Mouse (Mus musculus): ENCODE measurements around the gene Etv5. TPM values are rescaled to one million over a fixed set of nuclear protein-coding genes. Genes with fewer than 3 reads are reported as not detected.

Etv5 gene
- polyA plus RNA-seq, 1 experiment = 92.8 TPM

DNA sequence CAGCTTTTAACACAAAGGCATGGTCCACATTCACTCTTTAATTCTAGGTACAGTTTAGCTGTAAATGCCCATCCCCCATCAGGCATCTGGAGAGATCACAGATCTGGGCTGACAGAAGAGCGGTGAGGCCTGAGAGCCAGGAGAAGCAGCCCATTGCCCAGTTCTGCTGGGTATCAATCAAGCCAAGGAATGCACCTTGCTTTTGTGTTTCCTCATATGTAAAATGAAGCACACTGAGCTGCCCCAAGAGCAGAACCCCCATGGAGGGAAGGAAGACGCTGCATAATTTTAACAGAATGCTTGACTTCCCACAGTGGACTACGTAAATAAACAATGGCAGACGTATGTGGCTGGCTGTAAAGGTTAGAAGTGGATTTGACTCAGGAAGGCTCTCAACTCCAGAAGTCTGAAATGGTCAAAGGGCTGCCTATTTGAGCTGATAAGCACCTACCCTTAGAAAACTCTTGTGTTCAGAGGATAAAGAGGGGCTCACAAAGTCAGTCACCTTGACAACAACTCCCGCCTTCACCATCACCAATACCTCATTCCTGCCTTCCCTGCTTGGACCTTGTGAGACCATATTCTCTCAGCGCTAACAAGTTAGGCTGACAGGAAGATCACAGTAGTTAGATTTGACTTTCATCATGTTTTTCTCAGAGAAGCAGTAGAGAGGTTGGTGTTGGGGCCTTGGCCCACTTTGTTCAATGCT lies 23.2 kb downstream of the Etv5 start:
- 66% methylated on average over 6 of the region's 6 CpGs for WGBS

DNA sequence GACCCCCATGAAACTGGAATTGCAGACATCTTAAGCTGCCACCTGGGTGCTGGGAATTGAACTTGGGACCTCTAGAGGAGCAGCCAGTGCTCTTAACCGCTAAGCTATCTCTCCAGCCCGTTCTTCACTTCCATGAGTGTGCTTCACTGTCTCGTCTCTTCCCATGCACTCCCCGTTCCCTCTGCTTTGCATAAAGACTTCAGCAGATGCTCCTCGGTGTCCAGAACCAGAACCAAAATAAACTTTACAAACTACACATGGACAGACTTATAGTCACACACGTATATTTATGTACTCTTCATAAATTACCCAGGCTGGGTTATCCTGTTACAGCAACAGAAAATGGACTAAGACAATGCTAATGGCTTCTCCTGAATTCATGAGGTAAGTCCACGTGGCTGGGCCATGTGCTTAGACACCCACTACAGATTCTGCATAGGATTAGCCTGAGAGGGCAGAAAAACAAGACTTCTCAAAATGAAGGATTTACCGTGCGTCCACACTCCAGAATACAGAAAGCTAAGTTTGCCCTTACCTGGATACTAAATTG lies 25.2 kb downstream of the Etv5 start:
- 77% methylated on average over 9 of the region's 9 CpGs for WGBS
- no peak for TF ChIP-seq POLR2A (IDR thresholded peaks at IDR 0.05; ENCODE audit: borderline replicate concordance, extremely low read depth, low read depth, low read length)
- TF ChIP-seq CTCF (IDR thresholded peaks at IDR 0.05; ENCODE audit: insufficient read depth, low read length) = no peak
- H3K4me3 ChIP-seq (replicated peaks; ENCODE audit: extremely low read depth, low read depth, low read length) = no peak overlapping the region
- no peak for DNase-seq
- no peaks in the 10 kb centered on the region for H3K4me1 ChIP-seq (ENCODE audit: control insufficient read depth, insufficient read depth, low read length)

More for the DNA sequence above, 23.2 kb downstream of the Etv5 start:
- DNase-seq = no peak
- Histone ChIP-seq H3K4me1 (ENCODE audit: control insufficient read depth, insufficient read depth, low read length) (no peaks in the 10 kb centered on the region; the same call in 1 of the 2 replicates), H3K4me3 (replicated peaks; ENCODE audit: extremely low read depth, low read depth, low read length) (no peak overlapping the region)
- TF ChIP-seq POLR2A (IDR thresholded peaks at IDR 0.05; ENCODE audit: borderline replicate concordance, extremely low read depth, low read depth, low read length) (no peak), CTCF (IDR thresholded peaks at IDR 0.05; ENCODE audit: insufficient read depth, low read length) (no peak)

DNA sequence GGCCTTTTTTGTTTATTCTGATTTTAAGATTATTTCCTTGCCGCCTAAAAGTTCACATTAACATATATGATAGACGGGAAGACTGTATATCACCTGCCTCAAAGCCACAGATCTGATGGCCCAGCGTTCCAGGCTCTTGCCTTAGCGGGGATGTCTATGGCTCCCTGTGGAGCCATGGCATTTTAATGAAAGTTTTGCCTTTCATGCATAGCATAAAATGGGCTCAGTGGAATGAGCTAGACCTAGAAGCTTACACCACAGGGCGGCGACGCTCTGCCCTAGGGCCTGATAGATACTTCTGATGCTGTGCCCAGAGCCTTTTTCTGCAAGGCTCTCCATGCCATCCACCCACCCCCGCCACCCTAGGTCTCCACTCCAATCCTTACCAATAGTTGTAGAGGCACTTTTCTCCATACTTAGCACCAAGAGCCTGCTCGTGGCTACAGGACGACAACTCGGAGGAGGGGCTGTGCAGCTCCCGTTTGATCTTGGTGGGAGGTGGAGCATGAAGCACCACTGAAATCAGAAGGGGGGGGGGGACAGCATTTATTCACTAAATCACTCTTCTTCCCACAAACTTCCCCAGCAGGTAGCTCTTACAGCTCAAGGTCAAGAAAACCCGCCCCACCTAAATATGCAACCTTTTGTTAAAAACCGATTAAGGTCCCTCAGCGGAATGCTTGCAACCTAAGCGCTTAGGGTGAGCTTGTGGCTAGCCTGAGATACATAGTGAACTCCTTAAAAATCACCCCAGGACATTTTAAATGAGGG lies 26.9 kb downstream of the Etv5 start:
- Histone ChIP-seq H3K4me1 (ENCODE audit: control insufficient read depth, insufficient read depth, low read length) (no peaks in the 10 kb centered on the region), H3K4me3 (replicated peaks; ENCODE audit: extremely low read depth, low read depth, low read length) (no peak overlapping the region)
- no peak for TF ChIP-seq POLR2A (IDR thresholded peaks at IDR 0.05; ENCODE audit: borderline replicate concordance, extremely low read depth, low read depth, low read length)
- no peak for TF ChIP-seq CTCF (IDR thresholded peaks at IDR 0.05; ENCODE audit: insufficient read depth, low read length)
- 69% methylated on average over 16 of the region's 16 CpGs for WGBS
- DNase-seq = no peak

DNA sequence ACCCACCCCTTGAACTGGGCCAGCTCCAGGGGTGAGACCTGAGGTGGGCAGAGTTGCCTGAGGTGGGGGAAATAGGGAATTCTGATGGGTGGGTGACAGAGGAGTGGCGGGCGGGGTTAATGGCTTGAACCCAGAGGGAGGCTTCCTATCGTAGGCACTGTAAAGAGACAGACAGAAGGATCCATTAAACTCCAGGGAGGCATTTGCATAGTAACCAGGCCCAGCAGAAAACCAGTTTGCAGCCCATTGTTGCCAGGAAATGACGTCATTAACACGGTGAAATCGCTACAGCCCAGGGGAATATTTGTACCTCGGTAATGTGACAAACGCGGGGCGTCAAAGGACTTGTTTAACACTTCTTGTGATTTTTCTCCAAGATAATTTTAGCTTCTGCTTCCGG lies 27.8 kb downstream of the Etv5 start:
- Histone ChIP-seq H3K4me1 (ENCODE audit: control insufficient read depth, insufficient read depth, low read length) (no peaks in the 10 kb centered on the region), H3K4me3 (replicated peaks; ENCODE audit: extremely low read depth, low read depth, low read length) (no peak overlapping the region)
- DNase-seq = no peak
- TF ChIP-seq CTCF (IDR thresholded peaks at IDR 0.05; ENCODE audit: insufficient read depth, low read length) (no peak), POLR2A (IDR thresholded peaks at IDR 0.05; ENCODE audit: borderline replicate concordance, extremely low read depth, low read depth, low read length) (no peak)
- WGBS = 38% methylated on average over 10 of the region's 11 CpGs

DNA sequence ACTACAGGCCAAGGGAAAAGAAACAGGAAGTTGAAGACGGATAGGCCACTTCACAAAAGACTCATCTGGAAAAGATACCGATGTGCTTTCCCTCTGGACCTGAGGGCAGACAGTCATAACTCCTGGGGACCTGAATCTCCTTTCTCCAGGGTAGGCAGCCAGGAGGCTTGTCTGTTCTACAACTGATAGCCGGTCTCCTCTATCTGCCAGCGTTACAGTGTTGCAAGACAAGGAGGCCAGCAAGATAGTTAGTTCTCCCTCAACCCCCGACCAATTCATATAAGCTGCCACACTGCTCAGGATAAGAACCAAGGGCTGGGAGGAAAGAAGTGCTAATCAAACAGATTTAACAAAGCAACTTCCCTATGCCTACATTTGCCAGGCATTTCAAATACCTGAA lies 29.5 kb downstream of the Etv5 start:
- Histone ChIP-seq H3K4me1 (ENCODE audit: control insufficient read depth, insufficient read depth, low read length) (peaks cover 7% of the 10 kb centered on the region), H3K4me3 (replicated peaks; ENCODE audit: extremely low read depth, low read depth, low read length) (no peak overlapping the region)
- DNase-seq = no peak
- WGBS = 57% methylated on average over 5 of the region's 5 CpGs
- TF ChIP-seq POLR2A (IDR thresholded peaks at IDR 0.05; ENCODE audit: borderline replicate concordance, extremely low read depth, low read depth, low read length) (no peak), CTCF (IDR thresholded peaks at IDR 0.05; ENCODE audit: insufficient read depth, low read length) (no peak)

DNA sequence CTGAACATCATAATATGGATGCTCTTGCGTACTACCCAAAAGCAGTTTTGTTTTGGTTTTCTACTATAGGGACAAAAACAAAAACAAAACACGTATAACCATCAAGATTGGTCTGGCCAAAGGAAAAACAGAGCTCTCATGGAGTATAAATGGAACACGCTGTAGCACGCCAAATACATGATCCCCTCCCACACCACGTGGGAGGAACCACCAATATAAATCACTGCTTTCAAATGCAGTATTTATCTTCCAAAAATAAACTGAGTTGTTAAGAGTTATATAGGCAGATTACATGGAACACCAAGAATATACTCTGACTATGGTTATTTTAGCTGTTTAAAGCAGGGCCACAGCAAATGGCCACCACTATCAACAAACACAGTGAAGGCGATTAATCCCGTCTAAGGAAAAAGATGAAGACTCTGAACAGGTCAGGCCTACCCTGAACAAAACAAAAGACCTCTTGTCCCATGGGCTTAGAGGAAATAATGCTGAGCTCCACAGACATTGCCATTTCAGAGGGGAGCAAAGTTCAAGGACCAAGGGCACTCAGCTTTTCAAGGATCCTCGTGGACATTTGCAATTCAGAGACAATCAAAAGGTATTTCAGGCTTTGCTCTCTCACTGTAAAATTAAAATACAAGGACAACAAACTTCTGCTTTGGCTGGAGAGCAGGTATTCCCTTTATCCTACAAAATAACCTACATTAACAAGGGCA lies 30.7 kb downstream of the Etv5 start:
- Histone ChIP-seq H3K4me1 (ENCODE audit: control insufficient read depth, insufficient read depth, low read length) (peaks cover 12% of the 10 kb centered on the region), H3K4me3 (replicated peaks; ENCODE audit: extremely low read depth, low read depth, low read length) (no peak overlapping the region)
- 78% methylated on average over 8 of the region's 8 CpGs for WGBS
- no peak for DNase-seq
- no peak for TF ChIP-seq POLR2A (IDR thresholded peaks at IDR 0.05; ENCODE audit: borderline replicate concordance, extremely low read depth, low read depth, low read length)
- no peak for TF ChIP-seq CTCF (IDR thresholded peaks at IDR 0.05; ENCODE audit: insufficient read depth, low read length)

DNA sequence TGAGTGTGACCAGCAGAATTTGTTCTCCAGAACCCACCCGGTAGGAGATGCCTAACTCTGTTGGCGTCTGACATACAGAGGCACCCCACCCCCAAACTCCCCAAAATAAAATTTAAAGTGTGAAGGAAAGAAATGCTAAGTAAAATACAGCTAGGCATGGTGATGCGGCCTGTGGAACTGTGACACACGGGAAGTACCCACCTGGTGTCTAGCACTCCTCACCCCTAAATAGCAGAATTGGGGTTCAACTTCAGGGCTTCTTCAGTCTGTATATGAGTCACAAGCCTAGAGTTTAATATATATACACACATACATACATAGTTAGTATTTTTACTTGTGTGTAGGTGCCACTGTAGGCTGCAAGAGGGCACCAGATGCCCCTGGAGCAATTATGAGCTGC lies 32.8 kb downstream of the Etv5 start:
- TF ChIP-seq POLR2A (IDR thresholded peaks at IDR 0.05; ENCODE audit: borderline replicate concordance, extremely low read depth, low read depth, low read length) (no peak), CTCF (IDR thresholded peaks at IDR 0.05; ENCODE audit: insufficient read depth, low read length) (no peak)
- 87% methylated on average over 4 of the region's 4 CpGs for WGBS
- Histone ChIP-seq H3K4me1 (ENCODE audit: control insufficient read depth, insufficient read depth, low read length) (peaks cover 12% of the 10 kb centered on the region), H3K4me3 (replicated peaks; ENCODE audit: extremely low read depth, low read depth, low read length) (no peak overlapping the region)
- DNase-seq = no peak

DNA sequence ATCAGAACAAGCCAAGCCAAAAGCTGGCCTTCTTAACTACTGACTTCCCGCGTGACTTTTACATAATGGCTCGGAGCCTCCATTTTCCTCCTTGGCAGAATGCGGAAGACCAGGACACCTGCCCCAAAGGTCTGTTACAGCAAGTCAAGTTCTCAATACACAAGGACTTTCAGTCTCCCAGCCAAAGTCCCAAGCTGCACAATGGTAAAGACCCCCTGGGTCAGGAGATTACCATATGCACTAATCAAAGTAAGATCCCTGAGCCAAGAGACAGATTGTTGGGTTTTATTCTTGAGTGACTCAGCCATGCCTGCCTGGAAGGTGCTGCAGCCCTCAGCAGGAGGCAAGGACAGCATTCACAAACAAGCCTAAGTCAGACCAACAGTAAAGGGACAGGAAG lies 33.5 kb downstream of the Etv5 start:
- 61% methylated on average over 4 of the region's 4 CpGs for WGBS
- H3K4me3 ChIP-seq (replicated peaks; ENCODE audit: extremely low read depth, low read depth, low read length) = no peak overlapping the region
- H3K4me1 ChIP-seq (ENCODE audit: control insufficient read depth, insufficient read depth, low read length) = peaks cover 12% of the 10 kb centered on the region
- DNase-seq = no peak
- TF ChIP-seq POLR2A (IDR thresholded peaks at IDR 0.05; ENCODE audit: borderline replicate concordance, extremely low read depth, low read depth, low read length) (no peak), CTCF (IDR thresholded peaks at IDR 0.05; ENCODE audit: insufficient read depth, low read length) (no peak)

DNA sequence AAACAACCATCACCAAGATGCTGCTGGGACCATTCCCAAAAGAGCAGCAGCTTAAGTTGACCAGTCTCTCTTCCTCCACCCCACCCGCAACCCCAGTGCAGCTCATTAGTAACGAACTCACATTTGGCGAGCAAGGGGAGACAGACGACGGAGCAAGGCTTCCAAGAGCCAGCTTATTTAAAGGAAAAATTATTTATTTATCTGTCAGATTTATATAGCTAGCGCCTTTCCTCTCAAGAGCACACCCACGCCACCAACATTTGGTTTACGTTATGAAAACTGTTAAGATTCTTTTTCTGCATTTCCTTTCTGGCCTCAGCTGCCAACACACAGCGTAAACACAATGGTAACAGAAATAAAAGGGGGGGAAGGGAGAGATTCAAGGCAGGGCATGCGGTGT lies 34.0 kb downstream of the Etv5 start:
- 31% methylated on average over 10 of the region's 10 CpGs for WGBS
- no peak overlapping the region for H3K4me3 ChIP-seq (replicated peaks; ENCODE audit: extremely low read depth, low read depth, low read length)
- TF ChIP-seq CTCF (IDR thresholded peaks at IDR 0.05; ENCODE audit: insufficient read depth, low read length) = no peak
- no peak for TF ChIP-seq POLR2A (IDR thresholded peaks at IDR 0.05; ENCODE audit: borderline replicate concordance, extremely low read depth, low read depth, low read length)
- DNase-seq = no peak
- H3K4me1 ChIP-seq (ENCODE audit: control insufficient read depth, insufficient read depth, low read length) = peaks cover 12% of the 10 kb centered on the region

Measured in lung, adult 2 months (tissue).